Mouse (Mus musculus): ENCODE data around the gene Prepl. TPM values are rescaled to one million over a fixed set of nuclear protein-coding genes. Genes with fewer than 3 reads are reported as not detected.

The Prepl gene
- total RNA-seq, 4 experiments from 2014 or later: 388 to 432 (median 406) TPM

GRCm38 (mm10) chr17:85024237-85024636 lies 65.8 kb downstream of the Prepl start:
- no peak for DNase-seq (ENCODE audit: low spot score in 2 of 2)

GRCm38 (mm10) chr17:85023247-85024167 lies 66.5 kb downstream of the Prepl start:
- no peak for DNase-seq (ENCODE audit: low spot score in 2 of 2)

GRCm38 (mm10) chr17:85020343-85020742 lies 69.7 kb downstream of the Prepl start:
- DNase-seq (ENCODE audit: low spot score in 2 of 2): no peak

- no peak for DNase-seq (ENCODE audit: low spot score in 2 of 2)
Observed at GRCm38 (mm10) chr17:85018794-85019193, 71.2 kb downstream of the Prepl start.

GRCm38 (mm10) chr17:85018344-85018743 lies 71.7 kb downstream of the Prepl start:
- no peak for DNase-seq (ENCODE audit: low spot score in 2 of 2)

GRCm38 (mm10) chr17:85014632-85015031 lies 75.4 kb downstream of the Prepl start:
- no peak for DNase-seq (ENCODE audit: low spot score in 2 of 2)

- no peak for DNase-seq (ENCODE audit: low spot score in 2 of 2)
Observed at GRCm38 (mm10) chr17:85013485-85013884, 76.6 kb downstream of the Prepl start.

Other genes starting within 250 kb of the Prepl start
- 100 to 1,000 TPM; 135 to 146 (median 141) TPM for gene Ppm1b, start 133.5 kb downstream of the Prepl start, total RNA-seq (2022)
- under 1 TPM in 1 of 4 experiments, not detected in 3; 0.23 TPM for gene Slc3a1, start 61.9 kb downstream of the Prepl start, total RNA-seq (2022)
- 10 to 100 TPM; 10.1 to 13.3 (median 12.4) TPM for gene Camkmt, start 311 bp upstream of the Prepl start, total RNA-seq (2022)

Measured in left cerebral cortex, adult 8-10 months (tissue).